Mouse (Mus musculus) brain, adult 2 months (tissue): ENCODE results near the gene 1700011L22Rik.

Experiments used
- DNase-seq: peaks from one replicate; pipeline ENCODE4 v3.0.0; 2011; ENCODE audit warnings: low read depth, low spot score

1700011L22Rik gene

GRCm38 (mm10) chr8:79239996-79240395 lies 8.4 kb downstream of the 1700011L22Rik start:
- no peak for DNase-seq

GRCm38 (mm10) chr8:79239320-79239719 lies 9.1 kb downstream of the 1700011L22Rik start:
- DNase-seq, result no peak

DNA sequence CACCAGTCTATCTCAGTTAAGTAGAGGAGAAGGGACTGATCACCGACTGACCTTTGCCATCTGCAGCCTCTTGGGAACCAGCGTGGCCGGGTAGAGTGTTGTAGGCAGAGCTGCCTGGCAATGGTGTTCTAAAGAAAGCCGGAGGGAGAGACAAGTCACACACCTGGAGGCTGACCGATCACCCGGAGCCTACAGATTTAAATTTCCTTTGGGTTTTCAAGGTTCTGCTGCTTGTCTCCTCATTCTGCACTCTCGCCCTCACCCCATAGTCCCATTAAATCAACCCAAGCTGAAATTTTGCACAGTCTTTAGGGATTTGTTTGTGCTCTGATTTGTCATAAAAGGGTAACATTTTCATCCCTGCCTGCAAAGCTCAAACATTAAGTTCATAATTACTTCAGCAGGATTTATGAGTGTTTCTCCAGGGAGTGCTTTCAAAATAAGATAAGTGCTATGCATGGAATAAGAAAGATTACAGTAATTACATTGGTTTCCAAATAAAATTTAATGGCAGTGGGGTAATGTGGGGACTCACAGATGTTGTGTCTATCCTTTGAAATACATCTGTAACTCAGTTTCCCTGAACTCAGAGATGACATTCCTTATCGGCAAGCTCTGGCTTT lies 19.0 kb downstream of the 1700011L22Rik start:
- no peak for DNase-seq

GRCm38 (mm10) chr8:79227916-79228315 lies 20.5 kb downstream of the 1700011L22Rik start:
- no peak for DNase-seq

DNA sequence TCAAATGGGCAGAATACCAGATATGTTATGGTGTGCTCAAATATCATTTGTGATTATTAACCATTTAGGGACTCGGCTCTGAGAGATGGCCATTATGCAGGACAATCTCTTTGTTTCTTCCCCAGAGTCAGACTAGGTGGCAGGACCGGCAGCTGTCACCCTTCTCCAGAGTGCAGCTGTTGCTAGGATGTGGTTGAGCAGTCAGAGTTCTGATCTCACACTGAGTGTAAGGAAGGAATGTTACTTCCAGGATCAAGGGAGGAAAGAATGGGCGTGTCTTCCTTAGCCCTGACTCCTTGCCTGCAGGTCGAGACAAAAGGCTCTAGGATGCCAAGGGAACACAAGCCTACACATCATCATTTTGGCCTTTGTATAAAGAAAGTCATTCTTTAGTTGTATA lies 21.2 kb downstream of the 1700011L22Rik start:
- DNase-seq, result no peak

- DNase-seq, result no peak
Measured at GRCm38 (mm10) chr8:79226046-79226445, 22.3 kb downstream of the 1700011L22Rik start.

- DNase-seq, result no peak
Measured at GRCm38 (mm10) chr8:79225586-79225985, 22.8 kb downstream of the 1700011L22Rik start.

DNA sequence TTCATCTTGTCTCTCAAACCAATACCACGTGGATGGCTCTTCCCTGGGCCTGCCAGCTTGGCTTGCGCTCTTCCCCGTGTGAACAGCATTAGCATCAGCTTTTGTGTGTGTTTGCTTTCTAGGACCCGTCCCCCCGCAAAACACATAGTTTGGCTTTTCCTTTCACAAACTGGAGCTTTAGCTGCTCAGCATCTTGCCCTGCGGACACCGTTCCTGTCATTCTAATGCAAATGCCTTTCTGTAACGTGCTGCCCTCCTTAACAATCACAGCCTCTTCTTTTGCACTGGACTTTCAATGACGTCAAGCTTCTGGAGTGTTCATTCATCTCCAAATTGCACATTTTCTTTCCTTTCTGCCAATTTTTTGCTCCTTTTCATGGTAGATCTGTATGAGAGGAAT lies 24.0 kb downstream of the 1700011L22Rik start:
- DNase-seq, result no peak

DNA sequence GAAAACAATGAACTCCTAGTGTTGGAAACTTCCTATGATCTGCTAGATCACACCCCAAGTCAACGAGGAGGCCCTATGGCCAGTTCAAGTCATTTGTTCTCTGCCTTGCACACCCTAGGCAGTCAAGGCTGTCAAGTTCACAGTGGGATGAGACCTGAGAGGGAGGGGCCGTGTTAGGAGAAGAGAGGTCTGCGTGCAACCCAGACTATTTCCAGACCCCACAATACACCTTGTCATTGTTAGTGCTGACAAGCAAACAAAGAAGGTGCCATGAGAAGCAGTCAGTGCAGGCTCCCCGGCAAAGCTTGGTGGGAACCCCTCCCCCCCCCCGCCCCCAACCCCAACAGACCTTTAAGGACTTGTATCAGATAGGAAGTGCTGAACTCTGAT lies 25.6 kb downstream of the 1700011L22Rik start:
- no peak for DNase-seq

GRCm38 (mm10) chr8:79222106-79222751 lies 26.1 kb downstream of the 1700011L22Rik start:
- DNase-seq, result peak; percentile 90

- DNase-seq, result no peak
Measured at GRCm38 (mm10) chr8:79211630-79212029, 36.7 kb downstream of the 1700011L22Rik start.

GRCm38 (mm10) chr8:79209641-79210358 lies 38.6 kb downstream of the 1700011L22Rik start:
- DNase-seq, result peak; percentile 60

- DNase-seq, result peak; percentile 95
Measured at GRCm38 (mm10) chr8:79208691-79209640, 39.4 kb downstream of the 1700011L22Rik start.

DNA sequence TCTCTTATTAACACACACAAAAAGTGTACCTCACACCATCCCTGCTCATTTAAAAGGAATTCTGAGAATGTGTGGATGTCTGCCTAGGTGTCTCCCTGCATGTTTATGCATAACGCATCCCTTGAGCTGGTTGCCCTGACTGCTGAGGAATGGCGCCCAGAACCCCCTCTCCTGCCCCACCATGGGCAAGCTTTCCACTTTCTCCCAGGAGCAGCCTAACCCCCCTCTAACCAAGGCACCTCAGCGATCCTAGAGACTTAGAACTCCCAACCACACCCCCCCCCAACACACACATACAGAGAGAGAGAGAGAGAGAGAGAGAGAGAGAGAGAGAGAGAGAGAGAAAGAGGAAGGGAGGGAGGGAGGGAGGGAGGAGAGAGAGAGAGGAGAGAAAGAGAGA lies 40.2 kb downstream of the 1700011L22Rik start:
- DNase-seq, result no peak

- peak; percentile 96 for DNase-seq
Measured at GRCm38 (mm10) chr8:79206895-79207294, 41.5 kb downstream of the 1700011L22Rik start.

- peak; percentile 35 for DNase-seq
Measured at GRCm38 (mm10) chr8:79201446-79202147, 46.8 kb downstream of the 1700011L22Rik start.

DNA sequence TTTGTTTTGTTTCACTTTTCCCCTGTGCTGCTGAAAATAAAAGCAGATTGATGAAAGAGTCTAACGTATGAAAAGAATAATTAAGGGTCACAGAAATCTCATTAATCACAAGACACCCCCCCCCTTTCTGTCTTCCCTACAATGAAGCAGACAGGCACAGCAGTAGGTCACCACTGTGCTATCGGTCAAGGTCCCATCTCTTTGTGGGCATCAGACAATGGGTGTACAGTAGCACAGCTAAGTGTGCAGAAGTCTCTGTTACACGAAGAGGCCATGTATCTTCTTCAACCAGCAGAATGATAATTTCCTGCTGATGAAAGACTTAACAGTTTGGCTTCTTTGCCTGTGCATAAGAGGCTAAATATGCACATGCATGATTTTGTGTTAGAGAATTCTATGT lies 49.7 kb downstream of the 1700011L22Rik start:
- no peak for DNase-seq

DNA sequence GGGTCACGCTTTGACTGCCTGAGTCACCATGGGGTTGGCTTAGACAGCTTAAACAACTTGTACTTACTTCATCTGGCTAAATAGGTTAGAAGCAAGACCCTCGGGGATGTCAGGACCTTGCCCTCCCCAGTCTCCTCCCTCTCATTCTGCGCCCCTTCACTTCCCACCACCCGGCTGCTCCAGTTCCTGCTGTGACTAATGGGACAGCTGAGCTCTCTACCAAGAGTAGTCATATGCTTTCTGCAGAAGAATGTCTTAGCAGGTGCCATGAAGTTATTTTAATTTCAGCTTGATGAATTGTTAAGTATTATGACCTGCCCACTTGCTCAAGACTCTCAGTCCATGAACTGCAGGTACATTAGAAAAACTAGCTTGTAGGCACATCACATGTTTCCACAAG lies 51.9 kb downstream of the 1700011L22Rik start:
- DNase-seq, result no peak

- DNase-seq, result no peak
Measured at GRCm38 (mm10) chr8:79190071-79190470, 58.3 kb downstream of the 1700011L22Rik start.

DNA sequence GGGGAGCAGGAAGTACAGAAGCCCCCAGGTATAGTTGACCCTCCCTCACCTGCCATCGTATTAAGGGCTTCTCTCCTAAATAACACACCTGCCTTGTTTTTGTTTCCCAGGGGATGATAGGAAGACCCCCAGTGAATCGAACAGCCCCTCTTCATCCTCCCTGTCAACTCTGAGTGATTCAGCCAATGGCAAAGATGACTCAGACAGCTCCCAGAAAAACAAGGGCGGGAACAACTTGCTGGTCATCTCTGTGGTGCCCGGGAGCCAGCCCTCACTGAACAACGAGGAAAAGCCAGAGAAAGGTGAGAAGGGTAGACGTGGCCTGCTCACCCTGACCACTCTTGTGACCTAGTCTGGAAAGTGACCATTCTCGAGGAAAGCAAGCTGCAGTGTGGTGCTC lies 62.9 kb downstream of the 1700011L22Rik start:
- DNase-seq, result no peak

DNA sequence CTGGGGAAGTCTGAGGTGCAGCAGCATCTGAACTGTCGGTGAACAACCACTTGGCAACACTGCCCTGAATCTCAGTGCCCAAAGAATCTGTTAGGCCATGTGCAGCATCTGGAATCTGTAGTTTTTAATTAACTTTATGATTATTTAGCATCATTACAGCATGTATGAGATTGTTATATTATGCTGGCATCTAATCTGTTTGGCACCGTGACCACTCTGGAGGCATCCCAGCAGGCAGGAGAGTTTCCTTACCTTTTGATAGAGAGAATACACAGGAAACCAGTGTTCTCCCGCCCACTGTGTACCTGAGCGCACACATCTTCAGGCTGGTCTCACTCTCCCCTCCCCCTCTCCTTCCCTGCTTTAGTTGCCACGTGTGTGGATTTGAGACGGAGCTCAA lies 68.7 kb downstream of the 1700011L22Rik start:
- peak; percentile 36 for DNase-seq
